Mouse (Mus musculus): ENCODE data around the gene 4930556J24Rik. TPM values are rescaled to one million over a fixed set of nuclear protein-coding genes. Genes with fewer than 3 reads are reported as not detected.

The 4930556J24Rik gene
- polyA plus RNA-seq (2012; ENCODE audit: low replicate concordance): not detected in 2 replicates

DNA sequence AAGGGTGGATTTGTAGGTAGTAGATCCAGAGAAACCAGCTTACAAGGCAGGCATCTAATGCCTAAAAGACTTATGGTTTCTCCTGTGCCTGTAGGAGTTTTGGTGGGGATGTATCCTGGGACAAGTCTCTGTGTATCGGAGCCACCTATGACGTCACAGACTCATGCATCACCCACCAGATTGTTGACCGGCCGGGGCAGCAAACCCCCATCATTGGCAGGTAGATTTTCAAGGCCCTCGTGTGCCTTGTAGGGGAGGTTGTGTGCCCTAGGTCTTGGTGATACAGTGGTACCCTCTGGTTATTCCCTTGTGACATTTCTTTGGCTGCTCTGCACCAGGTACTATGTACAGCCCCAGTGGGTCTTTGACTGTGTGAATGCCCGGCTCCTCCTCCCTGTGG is at the start of gene 4930556J24Rik:
Gene 4930556J24Rik (minus strand): TSS at position 101 of the 400 bp plus-strand sequence.

GRCm38 (mm10) chr11:3983291-3983862 is 6.8 kb upstream of the 4930556J24Rik start, which contains the start of gene Gal3st1:
Gal3st1 (plus strand) TSS chr11:3983636.

DNA sequence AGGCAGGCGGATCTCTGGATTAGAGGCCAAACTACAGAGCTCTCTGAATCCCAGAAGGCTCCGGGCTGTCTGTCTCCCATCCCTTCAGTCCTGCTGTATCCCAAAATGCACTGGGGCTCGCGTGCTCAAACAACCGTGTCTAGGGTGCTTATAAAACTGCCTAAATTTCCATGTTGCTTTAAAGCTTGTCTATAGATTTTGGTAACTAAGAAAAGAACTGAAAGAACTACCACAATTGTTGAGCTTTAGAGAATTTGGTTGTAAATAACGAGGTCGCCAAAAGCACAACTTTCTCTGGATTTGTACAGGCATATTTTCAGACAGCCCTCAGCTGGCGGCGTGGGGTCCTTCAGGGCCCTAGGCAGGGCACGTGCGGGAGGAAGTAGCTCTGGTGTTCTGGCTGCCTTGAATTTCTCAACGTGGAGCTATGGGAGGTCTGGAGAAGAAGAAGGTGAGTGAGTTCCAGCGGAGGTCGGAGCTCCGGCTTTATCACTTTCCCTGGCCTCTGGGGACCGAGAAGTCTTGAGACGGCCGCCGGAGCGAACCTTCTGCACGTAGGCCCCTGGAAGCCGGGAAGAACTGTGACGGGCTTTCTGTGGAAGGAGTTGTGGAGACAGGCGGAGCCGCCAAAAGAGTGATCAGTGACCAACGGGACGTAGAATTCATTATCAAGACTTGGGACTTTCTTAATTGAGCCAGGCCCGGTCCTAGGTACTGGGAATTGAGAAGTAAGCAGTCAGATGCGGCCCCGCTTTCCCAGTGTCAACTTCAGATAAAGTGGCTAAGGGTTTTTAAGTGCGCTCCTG is 12.8 kb downstream of the 4930556J24Rik start, which contains the start of gene Pes1:
Gene Pes1 (plus strand): TSS at position 366 of the 806 bp plus-strand sequence.

DNA sequence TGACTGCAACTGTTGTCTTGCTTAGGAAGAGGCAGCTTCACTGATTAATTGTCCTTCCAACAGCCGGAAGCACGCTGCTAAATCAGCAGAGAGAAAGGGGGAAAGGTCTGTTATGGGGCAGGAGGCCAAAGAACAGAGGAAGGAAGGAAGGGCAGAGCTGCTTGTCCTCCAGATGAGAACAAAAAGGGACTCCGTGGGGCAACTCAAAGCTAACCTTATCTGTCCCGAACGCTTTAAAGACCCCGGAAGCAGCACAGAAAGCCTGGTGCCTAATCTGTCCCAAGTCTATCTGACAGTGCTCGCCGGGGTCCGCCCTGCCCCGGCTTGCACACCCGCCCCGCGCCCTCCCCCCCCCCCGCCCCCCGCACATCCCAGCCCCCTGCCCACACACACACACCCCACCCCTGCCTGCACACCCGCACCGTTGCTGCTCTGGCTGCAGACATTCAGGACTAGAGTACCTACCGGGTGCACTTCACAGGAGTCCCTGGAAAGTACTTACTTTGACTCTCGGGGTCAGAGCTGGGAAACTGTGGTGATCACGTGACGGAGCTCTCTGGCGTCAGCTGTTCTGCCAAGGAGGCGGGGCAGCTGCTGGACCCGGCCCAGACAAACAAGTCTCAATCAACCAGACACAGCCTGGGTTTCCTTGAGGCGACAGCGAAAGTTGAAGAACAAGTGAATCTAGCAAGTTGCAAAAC is 44.9 kb downstream of the 4930556J24Rik start, which contains the start of gene Tcn2:
Gene Tcn2 (minus strand): TSS at position 649 of the 701 bp plus-strand sequence.

DNA sequence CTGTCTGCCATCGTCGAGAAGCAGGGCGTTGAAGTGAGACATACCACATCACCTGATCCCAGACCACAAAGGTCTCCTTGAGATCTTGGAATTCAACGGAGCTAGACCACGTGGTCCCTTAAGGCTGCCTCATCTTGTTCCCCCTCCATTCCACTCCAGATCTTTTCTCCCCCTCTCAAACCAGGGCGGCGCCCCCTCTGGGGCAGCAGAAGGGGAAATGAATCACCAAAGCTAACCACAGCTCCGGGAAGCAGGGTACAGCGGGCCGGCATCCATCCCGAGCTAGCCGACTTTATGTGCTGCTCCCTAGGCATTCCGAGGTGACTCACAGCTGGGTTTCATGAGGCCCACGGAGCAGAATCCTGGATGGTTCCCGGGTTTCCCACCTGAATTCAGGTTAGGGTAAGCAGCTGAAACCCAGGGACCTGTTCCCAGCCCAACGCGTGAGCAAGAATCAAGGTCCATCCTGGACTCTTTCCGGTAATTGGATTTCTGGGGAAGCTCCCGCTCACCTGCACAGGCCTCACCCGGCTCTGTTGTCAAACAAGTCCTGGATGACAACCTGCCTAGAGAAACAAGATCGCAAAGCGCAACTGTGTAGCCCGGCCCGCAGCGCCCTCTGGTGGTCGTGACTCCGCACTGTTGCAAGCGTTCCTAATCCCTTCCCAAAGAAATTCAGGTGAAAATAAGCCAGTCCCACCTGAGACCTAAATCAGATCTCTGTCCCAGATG is 62.3 kb downstream of the 4930556J24Rik start, which contains the start of gene Slc35e4:
Gene Slc35e4 (minus strand): TSS at position 556 of the 732 bp plus-strand sequence.

GRCm38 (mm10) chr11:3894406-3895281 is 81.9 kb downstream of the 4930556J24Rik start, which contains the start of the genes 4921536K21Rik and Dusp18:
4921536K21Rik (minus strand) TSS chr11:3895098.
Dusp18 (plus strand) TSS chr11:3895240.

Other genes starting within 250 kb of the 4930556J24Rik start
- 0.08 TPM in 1 of 2 replicates, not detected in the other for gene Osbp2, start 112.9 kb downstream of the 4930556J24Rik start, polyA plus RNA-seq (2012; ENCODE audit: low replicate concordance)
- gene 4921536K21Rik, start 81.7 kb downstream of the 4930556J24Rik start, polyA plus RNA-seq (2012; ENCODE audit: low replicate concordance): not detected in 2 replicates
- 0.11 TPM in 1 of 2 replicates, not detected in the other for gene Dusp18, start 81.5 kb downstream of the 4930556J24Rik start, polyA plus RNA-seq (2012; ENCODE audit: low replicate concordance)
- gene Slc35e4, start 62.1 kb downstream of the 4930556J24Rik start, polyA plus RNA-seq (2012; ENCODE audit: low replicate concordance): 2.2 and 2.3 TPM in 2 replicates
- gene Tcn2, start 44.6 kb downstream of the 4930556J24Rik start, polyA plus RNA-seq (2012; ENCODE audit: low replicate concordance): 1.8 and 8.2 TPM in 2 replicates
- 10.9 and 45.9 TPM in 2 replicates for gene Pes1, start 12.8 kb downstream of the 4930556J24Rik start, polyA plus RNA-seq (2012; ENCODE audit: low replicate concordance)
- not detected in 2 replicates for gene Gal3st1, start 6.9 kb upstream of the 4930556J24Rik start, polyA plus RNA-seq (2012; ENCODE audit: low replicate concordance)
- gene Sec14l4, start 54.7 kb upstream of the 4930556J24Rik start, polyA plus RNA-seq (2012; ENCODE audit: low replicate concordance): not detected in 2 replicates
- gene Sec14l3, start 88.1 kb upstream of the 4930556J24Rik start, polyA plus RNA-seq (2012; ENCODE audit: low replicate concordance): not detected in 2 replicates
- 14.6 and 26.5 TPM in 2 replicates for gene Mtfp1, start 118.7 kb upstream of the 4930556J24Rik start, polyA plus RNA-seq (2012; ENCODE audit: low replicate concordance)
- 9.2 and 18.3 TPM in 2 replicates for gene Sec14l2, start 146.6 kb upstream of the 4930556J24Rik start, polyA plus RNA-seq (2012; ENCODE audit: low replicate concordance)
- 11.0 and 14.2 TPM in 2 replicates for gene Rnf215, start 158.4 kb upstream of the 4930556J24Rik start, polyA plus RNA-seq (2012; ENCODE audit: low replicate concordance)
- gene Ccdc157, start 183.5 kb upstream of the 4930556J24Rik start, polyA plus RNA-seq (2012; ENCODE audit: low replicate concordance): 2.2 and 2.6 TPM in 2 replicates
- gene Sf3a1, start 183.6 kb upstream of the 4930556J24Rik start, polyA plus RNA-seq (2012; ENCODE audit: low replicate concordance): 41.2 and 118 TPM in 2 replicates
- gene Tbc1d10a, start 210.0 kb upstream of the 4930556J24Rik start, polyA plus RNA-seq (2012; ENCODE audit: low replicate concordance): 20.7 and 21.4 TPM in 2 replicates
- 0.73 and 2.3 TPM in 2 replicates for gene Castor1, start 241.4 kb upstream of the 4930556J24Rik start, polyA plus RNA-seq (2012; ENCODE audit: low replicate concordance)

Measured in leukemia stem cell, adult 10-12 weeks (primary cell).